Comparison of ENCODE assay signal across 36 mouse cellular contexts in the genomic region with DNA sequence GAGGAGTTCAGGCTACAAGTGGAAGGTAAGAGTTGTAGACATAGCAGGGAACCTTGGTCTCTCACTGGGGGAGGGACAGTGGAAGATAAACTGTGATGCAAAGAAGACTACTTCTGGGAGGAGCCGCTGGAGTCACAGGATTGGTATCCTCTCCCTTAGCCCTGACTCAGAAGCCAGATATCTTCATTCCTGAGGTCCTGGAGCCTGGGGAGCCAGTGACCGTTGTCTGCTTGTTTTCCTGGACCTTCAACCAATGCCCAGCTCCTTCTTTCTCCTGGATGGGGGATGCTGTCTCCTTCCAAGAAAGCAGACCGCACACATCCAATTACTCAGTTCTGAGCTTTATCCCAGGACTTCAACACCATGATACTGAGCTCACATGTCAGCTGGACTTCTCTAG. TPM values are rescaled to one million over a fixed set of nuclear protein-coding genes. Genes with fewer than 3 reads are reported as not detected.
DNase-seq lines count a peak whose midpoint lies in the region; ATAC-seq and TF ChIP-seq lines count a peak whose summit lies in the region.
"Had no signal": no experiment of that assay in that cellular context is flagged by ENCODE, and none has a peak within 500 bp of the region (broad histone marks: within the 10 kb centered on the region; RNA-seq: fewer than 3 reads in every experiment).

No protein-coding gene starts in this region.

- POLR2A ChIA-PET in Patski (lab: Charles Lee) = interaction anchor here (0.6 kb wide), 1 partner anchor 11 kb away, joined by 3 read pairs; no protein-coding TSS in a partner anchor

- 67% methylated on average over 3 of the region's 3 CpGs for WGBS in spleen, adult 2 months
- 59% methylated on average over 3 of the region's 3 CpGs for WGBS in heart, embryonic 10.5 days

- H3K4me3 ChIP-seq in spleen, adult 2 months (ENCODE audit: extremely low read depth, insufficient read depth, insufficient read length) = peak overlapping the region; percentile 92
- peak overlapping the region; percentile 67 to 72 (median 69) for H3K4me3 ChIP-seq in CH12.LX (replicated peaks in 1 of 3; ENCODE audit: low read depth in 2 of 3, low read length in 2 of 3, poor library complexity in 1 of 3)
- H3K4me3 ChIP-seq in myocyte = no peak overlapping the region
- H3K4me3 ChIP-seq in heart, embryonic 10.5 days = no peak overlapping the region
- H3K4me3 ChIP-seq: embryonic facial prominence, embryonic 12.5 days; embryonic facial prominence, embryonic 15.5 days; erythroblast, embryonic 14.5 days; forebrain, embryonic 12.5 days; heart, adult 2 months; hindbrain, embryonic 10.5 days; hindbrain, embryonic 13.5 days; intestine, embryonic 15.5 days had no signal

- peak; percentile 81 for ATAC-seq in Patski
- ATAC-seq: activated CD4-positive, CD25-positive, alpha-beta regulatory T cell, adult 4 months; CD4-positive, CD25-positive, alpha-beta regulatory T cell, adult 4 months; forebrain, embryonic 16.5 days; hindbrain, embryonic 16.5 days; intestine, embryonic 15.5 days had no signal

- H3K27ac ChIP-seq in spleen, adult 2 months (ENCODE audit: insufficient read depth, low read length) = peak overlapping the region; percentile 87
- H3K27ac ChIP-seq in CH12.LX (ENCODE audit: insufficient read depth, low read depth) = no peak overlapping the region
- no peak overlapping the region for H3K27ac ChIP-seq in heart, embryonic 10.5 days
- H3K27ac ChIP-seq: embryonic facial prominence, embryonic 12.5 days; embryonic facial prominence, embryonic 15.5 days; forebrain, embryonic 12.5 days; heart, adult 2 months; hindbrain, embryonic 10.5 days; hindbrain, embryonic 13.5 days; intestine, embryonic 15.5 days had no signal

- TF ChIP-seq CTCF in spleen, adult 2 months (IDR thresholded peaks at IDR 0.05; ENCODE audit: extremely low read depth, insufficient read depth, insufficient read length, insufficient replicate concordance) = no peak
- TF ChIP-seq CTCF in CH12.LX (conservative IDR thresholded peaks at IDR 0.05 in 1 of 2, IDR thresholded peaks at IDR 0.05 in 1 of 2; ENCODE audit: low read depth in 2 of 2, low read length in 2 of 2) (no peak), Patski (IDR thresholded peaks at IDR 0.05) (no peak)

- H3K9ac ChIP-seq in CH12.LX (ENCODE audit: insufficient read depth, low read depth) = peak overlapping the region; percentile 88
- H3K9ac ChIP-seq: embryonic facial prominence, embryonic 12.5 days; embryonic facial prominence, embryonic 15.5 days; forebrain, embryonic 12.5 days; hindbrain, embryonic 13.5 days; intestine, embryonic 15.5 days had no signal

- no peak for TF ChIP-seq EP300 in CH12.LX (IDR thresholded peaks at IDR 0.05; ENCODE audit: low read length)

- CTCF ChIA-PET in Patski (lab: Charles Lee) = interaction anchor here (1.0 kb wide), 1 partner anchor 14 kb away, joined by 5 read pairs; no protein-coding TSS in a partner anchor

- H3K9me3 ChIP-seq in CH12.LX (replicated peaks; ENCODE audit: low read length) = no peaks in the 10 kb centered on the region
- H3K9me3 ChIP-seq in heart, embryonic 10.5 days = no peaks in the 10 kb centered on the region
- H3K9me3 ChIP-seq: embryonic facial prominence, embryonic 12.5 days; embryonic facial prominence, embryonic 15.5 days; forebrain, embryonic 12.5 days; hindbrain, embryonic 10.5 days; hindbrain, embryonic 13.5 days; intestine, embryonic 15.5 days had no signal

- in situ Hi-C loops in CH12.LX (cut with MboI; ENCODE audit: low pct_ligation_motif_present, low pct_unique_long_range_greater_than_20kb, low sequenced_read_pairs) = loop anchor here (25.0 kb wide), 1 partner anchor 1378 kb away; no protein-coding TSS in a partner anchor
- in situ Hi-C loops in Patski (cut with MboI; ENCODE audit: low pct_unique_long_range_greater_than_20kb) = no loop called here

- H3K36me3 ChIP-seq in spleen, adult 2 months (ENCODE audit: control insufficient read depth, insufficient read depth, low read length) = peaks cover 12% of the 10 kb centered on the region
- H3K36me3 ChIP-seq in CH12.LX (replicated peaks in 1 of 2; ENCODE audit: control insufficient read depth in 1 of 2, insufficient read depth in 1 of 2, low read length in 1 of 2) (peaks cover 27 to 42% of the 10 kb centered on the region in 2 experiments), myocyte (ENCODE audit: control insufficient read depth, insufficient read depth) (no peaks in the 10 kb centered on the region)
- H3K36me3 ChIP-seq in heart, embryonic 10.5 days = no peaks in the 10 kb centered on the region
- H3K36me3 ChIP-seq: embryonic facial prominence, embryonic 12.5 days; embryonic facial prominence, embryonic 15.5 days; forebrain, embryonic 12.5 days; hindbrain, embryonic 10.5 days; hindbrain, embryonic 13.5 days; intestine, embryonic 15.5 days had no signal

- no peak for TF ChIP-seq RAD21 in CH12.LX (IDR thresholded peaks at IDR 0.05; ENCODE audit: low read depth, low read length)

- H3K79me2 ChIP-seq in CH12.LX (replicated peaks; ENCODE audit: control insufficient read depth, extremely low read depth, insufficient read depth, poor library complexity, severe bottlenecking) (peaks cover 10% of the 10 kb centered on the region; the same call in 1 of the 2 replicates), myocyte (ENCODE audit: control insufficient read depth, insufficient read depth) (no peaks in the 10 kb centered on the region)

- H3ac ChIP-seq in myocyte (ENCODE audit: control insufficient read depth, insufficient read length) = no peak overlapping the region

- DNase-seq in spleen, adult 2 months (ENCODE audit: low read depth in 1 of 2, low spot score in 2 of 2) = no peak
- DNase-seq in spleen, postnatal 36 days (ENCODE audit: low spot score in 2 of 2) = no peak
- DNase-seq in CH12.LX (ENCODE audit: extremely low read depth) (peak; percentile 41), Patski (ENCODE audit: low read depth, low spot score) (no peak)
- DNase-seq in heart, embryonic 10.5 days (ENCODE audit: low spot score) = no peak
- no peak for DNase-seq in thymus, postnatal 4 days
- DNase-seq in left cerebral cortex, adult 9 months (ENCODE audit: low spot score in 2 of 2) = no peak
- DNase-seq: adrenal gland, postnatal 10 days; adrenal gland, postnatal 36 days; cerebellum, adult 11 months; cerebellum, adult 2 months; cerebellum, adult 9-11 months; cerebellum, postnatal 25 days; gastrocnemius, postnatal 10 days; gastrocnemius, postnatal 36 days; heart, adult 2 months; heart, postnatal 36 days had no signal

- dilution Hi-C loops in CH12.LX (cut with MboI; ENCODE audit: extremely low pct_ligation_motif_present, extremely low pct_unique_long_range_greater_than_20kb, low sequenced_read_pairs) = no loop called here

- no peaks in the 10 kb centered on the region for H3K27me3 ChIP-seq in spleen, adult 2 months (ENCODE audit: control insufficient read depth, insufficient read depth, low read length)
- no peaks in the 10 kb centered on the region for H3K27me3 ChIP-seq in CH12.LX (replicated peaks)
- no peaks in the 10 kb centered on the region for H3K27me3 ChIP-seq in Patski
- H3K27me3 ChIP-seq in myocyte (ENCODE audit: control insufficient read depth, insufficient read depth, insufficient read length) = no peaks in the 10 kb centered on the region
- no peaks in the 10 kb centered on the region for H3K27me3 ChIP-seq in heart, embryonic 10.5 days (ENCODE audit: insufficient read depth, poor library complexity, severe bottlenecking)
- H3K27me3 ChIP-seq: embryonic facial prominence, embryonic 12.5 days; embryonic facial prominence, embryonic 15.5 days; forebrain, embryonic 12.5 days; hindbrain, embryonic 13.5 days; intestine, embryonic 15.5 days had no signal

- peaks cover 4% of the 10 kb centered on the region; the same call in 1 of the 2 replicates for H3K4me1 ChIP-seq in spleen, adult 2 months (ENCODE audit: control insufficient read depth, insufficient read depth, insufficient read length)
- peaks cover 14 to 38% of the 10 kb centered on the region in 2 experiments for H3K4me1 ChIP-seq in CH12.LX (ENCODE audit: control insufficient read depth in 1 of 2, insufficient read depth in 2 of 2)
- H3K4me1 ChIP-seq in heart, embryonic 10.5 days = 0 out of 2 replicates have a peak, but pooled peaks cover 5% of the 10 kb centered on the region
- H3K4me1 ChIP-seq: embryonic facial prominence, embryonic 12.5 days; embryonic facial prominence, embryonic 15.5 days; forebrain, embryonic 12.5 days; hindbrain, embryonic 13.5 days; intestine, embryonic 15.5 days had no signal

- peak overlapping the region; percentile 81 for H3K4me2 ChIP-seq in CH12.LX (ENCODE audit: insufficient read depth, low read depth, poor library complexity, severe bottlenecking)
- H3K4me2 ChIP-seq in myocyte (ENCODE audit: low read depth) = peak overlapping the region; percentile 38
- H3K4me2 ChIP-seq: embryonic facial prominence, embryonic 12.5 days; embryonic facial prominence, embryonic 15.5 days; forebrain, embryonic 12.5 days; heart, embryonic 11.5 days; hindbrain, embryonic 13.5 days; intestine, embryonic 15.5 days had no signal

- TF ChIP-seq POLR2A in spleen, adult 2 months (IDR thresholded peaks at IDR 0.05; ENCODE audit: low read depth, low read length) = no peak
- TF ChIP-seq POLR2A in CH12.LX (IDR thresholded peaks at IDR 0.05; ENCODE audit: low read depth, low read length) = no peak
- TF ChIP-seq POLR2A in myocyte (IDR thresholded peaks at IDR 0.05; ENCODE audit: insufficient read length, low read depth) = no peak

RNA-seq across cellular contexts. Expression of gene Siglecg, which starts 1.1 kb away (rescaled TPM):
- 279 and 393 TPM in 2 replicates for polyA plus RNA-seq in spleen, adult 2 months (2012; rRNA removed)
- total RNA-seq in CH12.LX (2012; rRNA removed) (28.9 and 29.7 TPM in 2 replicates), CH12.LX (2014; rRNA removed) (31.2 and 34.4 TPM in 2 replicates)
- polyA plus RNA-seq in CH12.LX (2012; ENCODE audit: insufficient read length, low read depth) (48.5 and 58.2 TPM in 2 replicates), Patski (2021) (0.56 TPM), myocyte (2012; fragmentation: generic; extraction: Trizol) (1.0 TPM)
- not detected in 2 replicates for polyA plus RNA-seq in heart, embryonic 10.5 days (2016; fragmentation: Nextera tagmentation; extraction: Ambion mirVana)
- total RNA-seq: gastrocnemius, adult 18-20 months had no signal
- polyA plus RNA-seq: erythroblast, embryonic 14.5 days; forebrain, embryonic 12.5 days; forebrain, embryonic 16.5 days; heart, embryonic 11.5 days; hindbrain, embryonic 13.5 days; hindbrain, embryonic 16.5 days had no signal

RNA-seq across cellular contexts. Expression of gene Lim2, which starts 18.4 kb away (rescaled TPM):
- polyA plus RNA-seq in spleen, adult 2 months (2012; rRNA removed) = 0.12 and 0.18 TPM in 2 replicates
- total RNA-seq in CH12.LX (2012; rRNA removed) (not detected in 2 replicates), CH12.LX (2014; rRNA removed) (not detected in 2 replicates)
- polyA plus RNA-seq in CH12.LX (2012; ENCODE audit: insufficient read length, low read depth) (0.10 TPM in 1 of 2 replicates, not detected in the other), Patski (2021) (not detected), myocyte (2012; fragmentation: generic; extraction: Trizol) (not detected)
- polyA plus RNA-seq in heart, embryonic 10.5 days (2016; fragmentation: Nextera tagmentation; extraction: Ambion mirVana) = not detected in 2 replicates
- total RNA-seq: adrenal gland, adult 18-20 months; adrenal gland, postnatal 10 days; adrenal gland, postnatal 36 days; gastrocnemius, adult 18-20 months; gastrocnemius, postnatal 10 days; gastrocnemius, postnatal 36 days; heart, adult 2 months; heart, postnatal 36 days had no signal
- polyA plus RNA-seq: activated CD4-positive, CD25-positive, alpha-beta regulatory T cell, adult 4 months; CD4-positive, CD25-positive, alpha-beta regulatory T cell, adult 4 months; cerebellum, adult 2 months; embryonic facial prominence, embryonic 15.5 days; erythroblast, embryonic 14.5 days; forebrain, embryonic 12.5 days; forebrain, embryonic 16.5 days; heart, adult 2 months; heart, embryonic 11.5 days; heart, embryonic 14.5 days; heart, postnatal 0 days; hindbrain, embryonic 10.5 days; hindbrain, embryonic 13.5 days; hindbrain, embryonic 16.5 days had no signal

RNA-seq across cellular contexts. Expression of gene Nkg7, which starts 27.8 kb away (rescaled TPM):
- 97.1 and 102 TPM in 2 replicates for polyA plus RNA-seq in spleen, adult 2 months (2012; rRNA removed)
- 0.25 TPM in 1 of 2 replicates, not detected in the other for total RNA-seq in CH12.LX (2012; rRNA removed)
- not detected in 2 replicates for total RNA-seq in CH12.LX (2014; rRNA removed)
- not detected in 2 replicates for polyA plus RNA-seq in CH12.LX (2012; ENCODE audit: insufficient read length, low read depth)
- 0.23 TPM for polyA plus RNA-seq in Patski (2021)
- polyA plus RNA-seq in myocyte (2012; fragmentation: generic; extraction: Trizol) = not detected
- polyA plus RNA-seq in heart, embryonic 10.5 days (2016; fragmentation: Nextera tagmentation; extraction: Ambion mirVana) = not detected in 2 replicates
- total RNA-seq: gastrocnemius, adult 18-20 months; gastrocnemius, postnatal 10 days; gastrocnemius, postnatal 36 days; heart, adult 2 months; heart, postnatal 36 days had no signal
- polyA plus RNA-seq: erythroblast, embryonic 14.5 days; forebrain, embryonic 16.5 days; heart, embryonic 11.5 days; hindbrain, embryonic 10.5 days had no signal

RNA-seq across cellular contexts. Expression of gene Cldnd2, which starts 31.5 kb away (rescaled TPM):
- polyA plus RNA-seq in spleen, adult 2 months (2012; rRNA removed) = 0.26 TPM in 1 of 2 replicates, not detected in the other
- total RNA-seq in CH12.LX (2012; rRNA removed) = not detected in 2 replicates
- total RNA-seq in CH12.LX (2014; rRNA removed) = not detected in 2 replicates
- not detected in 2 replicates for polyA plus RNA-seq in CH12.LX (2012; ENCODE audit: insufficient read length, low read depth)
- not detected for polyA plus RNA-seq in Patski (2021)
- not detected for polyA plus RNA-seq in myocyte (2012; fragmentation: generic; extraction: Trizol)
- not detected in 2 replicates for polyA plus RNA-seq in heart, embryonic 10.5 days (2016; fragmentation: Nextera tagmentation; extraction: Ambion mirVana)
- total RNA-seq: adrenal gland, adult 18-20 months; adrenal gland, postnatal 10 days; adrenal gland, postnatal 36 days; ES-E14; gastrocnemius, adult 18-20 months; gastrocnemius, postnatal 10 days; gastrocnemius, postnatal 36 days; heart, adult 2 months; heart, postnatal 36 days had no signal
- polyA plus RNA-seq: C2C12; CD4-positive, CD25-positive, alpha-beta regulatory T cell, adult 4 months; cerebellum, adult 2 months; embryonic facial prominence, embryonic 12.5 days; embryonic facial prominence, embryonic 15.5 days; erythroblast, embryonic 14.5 days; forebrain, embryonic 12.5 days; forebrain, embryonic 16.5 days; heart, adult 2 months; heart, embryonic 11.5 days; heart, embryonic 14.5 days; heart, postnatal 0 days; hindbrain, embryonic 10.5 days; hindbrain, embryonic 13.5 days; hindbrain, embryonic 16.5 days had no signal

RNA-seq across cellular contexts. Expression of gene Etfb, which starts 34.8 kb away (rescaled TPM):
- 37.8 and 39.1 TPM in 2 replicates for polyA plus RNA-seq in spleen, adult 2 months (2012; rRNA removed)
- total RNA-seq in CH12.LX (2012; rRNA removed) = 186 and 201 TPM in 2 replicates
- 147 and 157 TPM in 2 replicates for total RNA-seq in CH12.LX (2014; rRNA removed)
- polyA plus RNA-seq in CH12.LX (2012; ENCODE audit: insufficient read length, low read depth) = 201 and 248 TPM in 2 replicates
- polyA plus RNA-seq in Patski (2021) = 214 TPM
- polyA plus RNA-seq in myocyte (2012; fragmentation: generic; extraction: Trizol) = 244 TPM
- polyA plus RNA-seq in heart, embryonic 10.5 days (2016; fragmentation: Nextera tagmentation; extraction: Ambion mirVana) = 505 and 580 TPM in 2 replicates

Comparison
In these comparisons a context has a peak if more than half of its experiments do, and no peak if none do; other contexts are left out.
1. H3K4me3 ChIP-seq: peak in spleen, adult 2 months (single experiment) and CH12.LX (3 of 3); none in myocyte (single experiment) and heart, embryonic 10.5 days (single experiment).
2. RNA of gene Siglecg, which starts 1.1 kb away (polyA plus RNA-seq): 279 to 393 TPM in spleen, adult 2 months and 48.5 to 58.2 TPM in CH12.LX; 1.0 TPM in myocyte (single experiment), 0.56 TPM in Patski (single experiment) and not detected in heart, embryonic 10.5 days; every median in the first group is over 10 times any median in the second.
3. RNA of gene Nkg7, which starts 27.8 kb away (polyA plus RNA-seq): 97.1 to 102 TPM in spleen, adult 2 months; 0.23 TPM in Patski (single experiment), not detected in heart, embryonic 10.5 days, not detected in CH12.LX and not detected in myocyte (single experiment); every median in the first group is over 10 times any median in the second.